Mouse (Mus musculus) heart, postnatal 4 days (tissue): ENCODE data around the gene A2m. TPM values are rescaled to one million over a fixed set of nuclear protein-coding genes. Genes with fewer than 3 reads are reported as not detected.

Experiments
- DNase-seq: peaks from one replicate; pipeline ENCODE4 v3.0.0; 2021
- total RNA-seq, 2 experiments: library from RNA; stranded (reverse); gene quantifications; 2 replicates each; pipeline ENCODE4 v1.2.3; 2021

Gene A2m
- total RNA-seq: 1 to 10 TPM; 5.3 to 6.7 TPM

GRCm38 (mm10) chr6:121635076-121635475 is at the start of gene A2m:
Gene A2m, plus strand, starts transcription at chr6:121635376.
- no peak for DNase-seq

DNA sequence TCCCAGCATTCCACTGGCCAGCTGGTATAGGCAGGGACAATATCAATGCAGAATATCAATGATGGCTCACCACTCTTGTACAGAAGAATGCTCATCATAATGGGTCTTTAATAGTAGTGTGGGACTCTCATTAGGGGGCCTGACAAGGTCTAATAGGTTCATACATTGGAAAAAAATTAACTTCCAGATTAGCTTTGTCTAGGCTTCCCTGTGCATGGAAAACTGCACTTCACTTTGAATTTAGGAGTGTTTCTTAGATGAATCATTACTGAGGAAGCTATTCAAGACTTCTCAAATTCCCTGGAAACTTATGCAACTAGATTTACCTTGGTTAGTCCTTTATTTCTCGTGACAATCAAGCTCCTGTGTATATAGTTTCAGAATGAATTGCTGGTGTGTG is 45.0 kb upstream of the A2m start:
- DNase-seq: no peak

- DNase-seq: no peak
These were observed 34.2 kb upstream of the A2m start for GRCm38 (mm10) chr6:121600927-121601326.

- no peak for DNase-seq
These were observed 27.3 kb upstream of the A2m start for GRCm38 (mm10) chr6:121607861-121608260.

GRCm38 (mm10) chr6:121611796-121612195 is 23.4 kb upstream of the A2m start:
- peak; percentile 45 for DNase-seq

DNA sequence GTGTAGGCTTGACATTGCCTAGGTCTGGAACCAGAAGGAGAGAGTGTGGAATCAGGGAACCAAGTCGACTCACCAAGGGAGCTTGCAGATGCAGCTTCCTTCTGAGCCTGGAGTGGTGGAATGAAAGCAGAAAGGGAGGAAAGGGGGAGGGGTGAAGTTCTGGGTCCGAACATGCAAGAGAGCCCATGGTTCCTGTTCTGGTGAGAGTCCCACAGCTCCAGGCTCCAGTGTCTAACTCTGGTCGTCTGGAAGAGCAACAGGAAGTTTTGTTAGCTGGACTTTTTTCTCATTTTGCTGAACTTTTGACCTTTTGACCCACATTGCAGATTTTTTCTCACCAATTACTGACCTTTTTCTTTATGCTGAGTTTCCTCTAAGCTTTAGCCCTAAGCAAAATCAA is 17.7 kb upstream of the A2m start:
- DNase-seq: no peak

- DNase-seq: no peak
These were observed 12.7 kb upstream of the A2m start for GRCm38 (mm10) chr6:121622525-121622924.

DNA sequence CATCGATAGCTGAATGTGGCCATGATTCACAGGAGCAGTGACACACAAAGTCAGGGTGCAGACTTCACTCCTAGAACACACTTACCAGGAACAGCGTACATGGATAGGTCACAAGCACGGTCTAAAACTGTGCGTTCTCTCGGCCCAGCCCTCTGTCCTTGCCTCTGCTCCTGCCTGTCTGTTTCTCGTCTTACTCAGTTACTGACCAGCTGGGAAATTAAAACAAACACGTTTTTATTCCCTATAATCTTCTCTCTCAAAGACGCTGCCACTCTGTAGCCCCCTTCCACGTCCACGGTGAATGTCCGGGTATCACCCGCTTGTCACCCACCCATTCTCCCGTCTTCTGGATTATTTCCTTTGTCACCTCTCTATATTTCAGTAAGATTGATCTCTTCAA is 656 bp upstream of the A2m start:
- no peak for DNase-seq

GRCm38 (mm10) chr6:121635878-121636371 is 749 bp downstream of the A2m start:
- DNase-seq: no peak

GRCm38 (mm10) chr6:121648499-121648898 is 13.3 kb downstream of the A2m start:
- DNase-seq: no peak

Other genes with a start within 250 kb of the A2m start
- under 1 TPM; 0.19 to 0.32 TPM for gene Iqsec3, start 161.7 kb upstream of the A2m start, total RNA-seq
- not detected for gene Gm7298, start 97.6 kb downstream of the A2m start, total RNA-seq
- gene Mug1, start 203.2 kb downstream of the A2m start, total RNA-seq: not detected